Mouse (Mus musculus): ENCODE measurements around the gene Kif24.

The Kif24 gene

GRCm38 (mm10) chr4:41352758-41353157 is 111.9 kb downstream of the Kif24 start:
- in situ Hi-C loops (cut with MboI; ENCODE audit: low sequenced_read_pairs) = no loop called here

GRCm38 (mm10) chr4:41349199-41349591 is 115.5 kb downstream of the Kif24 start:
- in situ Hi-C loops (cut with MboI; ENCODE audit: low sequenced_read_pairs) = no loop called here

DNA sequence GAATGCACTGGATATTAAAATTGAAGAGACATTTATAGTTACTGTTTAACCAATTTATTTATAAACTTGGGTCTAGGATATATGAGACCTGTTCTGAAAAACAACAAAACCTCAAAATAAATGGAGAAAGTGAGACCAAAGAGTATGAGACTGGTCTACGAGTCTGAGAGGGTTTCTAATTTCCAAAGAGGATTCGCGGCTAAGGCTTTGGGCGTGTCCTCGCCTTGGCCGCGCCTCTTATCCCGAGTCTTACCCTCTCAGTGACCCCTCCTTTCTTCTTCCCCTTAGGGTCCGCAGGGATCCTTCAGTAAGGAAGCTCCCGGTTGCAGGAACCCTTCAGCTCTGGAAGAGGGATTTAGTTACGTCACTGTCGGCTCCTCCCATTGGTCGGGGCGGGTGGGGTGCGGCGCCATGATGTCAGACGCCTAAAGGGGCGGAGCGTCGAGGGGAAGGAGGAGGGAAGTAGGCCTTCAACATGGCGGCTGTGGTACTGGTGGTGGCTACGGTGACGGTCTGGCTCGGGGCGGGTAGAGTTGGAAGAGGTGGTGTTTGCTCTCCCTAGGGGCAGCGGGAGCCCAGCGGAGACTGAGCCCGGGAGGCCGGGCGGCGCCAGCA is 116.0 kb downstream of the Kif24 start, which contains the start of gene Ubap1:
TSS of gene Ubap1 (plus strand) at position 413 of the 615 bp plus-strand sequence.
- in situ Hi-C loops (cut with MboI; ENCODE audit: low sequenced_read_pairs) = no loop called here

DNA sequence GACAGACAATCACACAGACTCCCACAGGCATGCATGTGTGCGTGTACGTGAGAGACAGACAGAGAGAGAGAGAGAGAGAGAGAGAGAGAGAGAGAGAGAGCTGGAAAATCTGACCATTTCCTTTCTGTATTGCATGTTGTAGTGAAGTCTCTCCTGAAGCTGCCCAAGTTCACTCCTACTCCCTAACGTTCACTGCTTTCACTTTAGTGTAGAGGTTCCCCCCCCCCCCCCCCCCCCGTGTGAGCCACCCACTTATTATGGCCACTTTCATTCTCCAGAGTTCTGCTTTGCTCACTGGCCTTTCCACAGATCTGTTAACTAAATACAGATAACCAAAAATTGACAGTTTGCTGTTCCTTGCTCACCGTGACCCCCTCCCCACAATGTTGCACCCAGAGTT is 116.8 kb downstream of the Kif24 start:
- in situ Hi-C loops (cut with MboI; ENCODE audit: low sequenced_read_pairs) = no loop called here

DNA sequence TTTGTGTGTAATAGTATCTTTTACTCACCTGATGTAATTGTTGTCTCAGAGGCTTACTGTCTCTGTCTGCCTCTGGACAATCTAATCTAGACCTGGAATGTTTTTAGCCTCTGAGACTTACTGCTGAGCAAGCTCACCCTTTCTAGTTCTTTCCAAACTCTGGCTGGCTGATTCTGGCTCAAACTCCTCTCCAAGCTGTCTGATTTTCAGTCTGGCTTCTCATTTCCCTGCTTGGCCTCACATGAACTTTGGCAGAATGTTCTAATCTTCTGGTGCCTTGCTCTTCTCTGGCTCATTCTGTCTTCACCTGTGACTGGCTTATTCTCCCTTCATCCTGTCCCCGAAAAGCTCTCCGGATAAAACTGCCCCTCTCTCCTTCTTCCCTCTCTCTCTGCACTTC is 118.7 kb downstream of the Kif24 start:
- in situ Hi-C loops (cut with MboI; ENCODE audit: low sequenced_read_pairs) = no loop called here

DNA sequence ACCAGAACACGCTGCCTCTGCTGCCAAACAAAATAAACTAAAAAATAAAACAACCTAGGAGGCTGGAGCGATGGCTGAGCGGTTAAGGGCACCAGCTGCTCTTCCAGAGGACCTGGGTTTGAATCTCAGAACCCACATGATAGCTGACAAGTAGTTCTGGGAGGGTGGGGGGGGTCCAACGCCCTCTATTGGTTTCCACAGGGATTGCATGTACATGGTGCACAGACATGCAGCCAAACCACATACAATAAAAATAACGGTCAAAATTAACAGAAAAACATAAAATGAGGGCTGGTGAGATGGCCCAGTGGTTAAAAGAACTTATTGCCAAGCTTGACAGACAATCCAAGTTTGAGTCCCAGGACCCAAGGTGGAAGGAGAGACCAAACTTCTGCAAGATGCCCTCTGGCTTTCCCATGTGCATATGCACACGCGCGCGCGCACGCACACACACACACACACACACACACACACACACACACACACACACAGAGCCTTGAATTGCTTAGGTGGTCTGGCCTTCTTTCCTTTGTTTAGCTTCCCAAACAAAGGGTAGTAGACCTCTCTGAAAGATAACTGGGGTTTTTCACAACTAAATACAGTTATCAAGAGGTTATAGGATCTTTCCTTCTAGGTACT is 123.7 kb downstream of the Kif24 start:
- in situ Hi-C loops (cut with MboI; ENCODE audit: low sequenced_read_pairs) = no loop called here

All from CH12F3 (cell line).